Mouse (Mus musculus) erythroblast, embryonic 14.5 days (primary cell): ENCODE results near the gene Gpbp1.

ENCODE experiments used
- GATA1 ChIP-seq: IDR thresholded peaks from 2 replicates; pipeline ENCODE4 v1.6.1; 2012; ENCODE audit warnings: low read length, inconsistent platforms, mixed read lengths
- TAL1 ChIP-seq: IDR thresholded peaks from 3 replicates; pipeline ENCODE4 v1.6.1; 2012; ENCODE audit warnings: low read length, inconsistent platforms, mixed read lengths

DNA sequence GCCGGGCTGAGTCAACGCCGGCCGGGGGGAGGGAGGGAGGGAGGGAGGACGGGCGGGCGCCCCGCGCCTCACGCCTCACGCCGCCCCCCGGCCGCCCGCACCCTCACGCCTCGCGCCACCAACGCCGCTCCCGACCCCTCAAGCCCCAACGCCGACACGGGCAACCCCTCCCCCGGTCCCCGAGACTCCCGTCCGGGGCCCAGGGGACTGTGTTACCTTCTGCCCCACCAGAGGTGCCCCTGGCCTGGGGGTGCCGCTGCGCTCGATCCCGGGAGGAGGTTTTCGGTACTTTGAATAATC is 459 bp downstream of the Gpbp1 start:
- TF ChIP-seq GATA1 (no peak), TAL1 (no peak)
